Mouse (Mus musculus): ENCODE data around the gene Apoe. TPM values are rescaled to one million over a fixed set of nuclear protein-coding genes. Genes with fewer than 3 reads are reported as not detected.
"Not testable (repeated sequence)": the region's sequence is repeated elsewhere in the genome, so short reads cannot be mapped to it uniquely, and the experiment has no call there.

The Apoe gene
- polyA plus RNA-seq, 1 experiment from 2014 or later: 543 TPM

GRCm38 (mm10) chr7:19686927-19687583 is 11.9 kb downstream of the Apoe start:
- ATAC-seq (ENCODE audit: low FRiP score); DNase-seq (ENCODE audit: low spot score); H3K27ac ChIP-seq; H3K4me2 ChIP-seq (replicated peaks); H3K9me3 ChIP-seq (ENCODE audit: control insufficient read depth, low read length); H3K9ac ChIP-seq; H3K4me1 ChIP-seq (replicated peaks; ENCODE audit: control insufficient read depth, insufficient read depth, low read length); H3K36me3 ChIP-seq (replicated peaks; ENCODE audit: control insufficient read depth, insufficient read depth); H3K4me3 ChIP-seq (replicated peaks; ENCODE audit: low read length); H3K27me3 ChIP-seq (ENCODE audit: control insufficient read depth, insufficient read depth, low read length): not testable (repeated sequence)
- WGBS: 87% methylated on average over 8 of the region's 8 CpGs

DNA sequence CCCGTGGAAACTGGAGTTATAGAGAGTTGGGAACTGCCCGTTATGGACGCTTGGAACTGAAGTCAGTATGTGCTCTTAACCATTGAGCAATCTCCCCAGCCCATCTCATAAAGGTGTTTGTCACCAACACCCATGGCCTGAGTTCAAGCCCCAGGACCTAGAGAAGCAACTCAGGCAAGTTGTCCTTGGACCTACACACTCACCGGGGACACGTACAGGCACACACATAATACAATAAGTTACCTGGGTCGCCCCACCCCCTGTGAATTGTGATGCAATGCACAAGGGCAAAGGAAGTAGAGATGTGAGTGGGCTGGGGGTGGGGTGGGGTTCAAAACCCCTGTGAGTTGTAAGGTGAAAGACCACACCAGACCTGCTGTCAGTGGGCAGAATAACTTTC is 12.5 kb downstream of the Apoe start:
- 87% methylated on average over 6 of the region's 6 CpGs for WGBS
- ATAC-seq (ENCODE audit: low FRiP score): no peak
- DNase-seq (ENCODE audit: low spot score): no peak

GRCm38 (mm10) chr7:19685374-19685773 is 13.6 kb downstream of the Apoe start:
- H3K9me3 ChIP-seq (ENCODE audit: control insufficient read depth, low read length): no peaks in the 10 kb centered on the region
- H3K27me3 ChIP-seq (ENCODE audit: control insufficient read depth, insufficient read depth, low read length): no peaks in the 10 kb centered on the region
- DNase-seq (ENCODE audit: low spot score) (no peak), ATAC-seq (ENCODE audit: low FRiP score) (no peak)
- no peak overlapping the region for H3K27ac ChIP-seq
- H3K36me3 ChIP-seq (replicated peaks; ENCODE audit: control insufficient read depth, insufficient read depth): no peaks in the 10 kb centered on the region
- 67% methylated on average over 4 of the region's 4 CpGs for WGBS
- H3K4me1 ChIP-seq (replicated peaks; ENCODE audit: control insufficient read depth, insufficient read depth, low read length): no peaks in the 10 kb centered on the region
- H3K4me2 ChIP-seq (replicated peaks): no peak overlapping the region
- H3K4me3 ChIP-seq (replicated peaks; ENCODE audit: low read length): no peak overlapping the region
- H3K9ac ChIP-seq: no peak overlapping the region

More for the DNA sequence above, 12.5 kb downstream of the Apoe start:
- Histone ChIP-seq H3K27ac (no peak overlapping the region), H3K9me3 (ENCODE audit: control insufficient read depth, low read length) (no peaks in the 10 kb centered on the region), H3K9ac (no peak overlapping the region), H3K36me3 (replicated peaks; ENCODE audit: control insufficient read depth, insufficient read depth) (no peaks in the 10 kb centered on the region), H3K4me2 (replicated peaks) (no peak overlapping the region), H3K27me3 (ENCODE audit: control insufficient read depth, insufficient read depth, low read length) (no peaks in the 10 kb centered on the region), H3K4me1 (replicated peaks; ENCODE audit: control insufficient read depth, insufficient read depth, low read length) (no peaks in the 10 kb centered on the region), H3K4me3 (replicated peaks; ENCODE audit: low read length) (no peak overlapping the region)

- Histone ChIP-seq H3K9me3 (ENCODE audit: control insufficient read depth, low read length) (no peaks in the 10 kb centered on the region), H3K27ac (no peak overlapping the region), H3K4me1 (replicated peaks; ENCODE audit: control insufficient read depth, insufficient read depth, low read length) (no peaks in the 10 kb centered on the region), H3K4me3 (replicated peaks; ENCODE audit: low read length) (no peak overlapping the region), H3K4me2 (replicated peaks) (no peak overlapping the region), H3K36me3 (replicated peaks; ENCODE audit: control insufficient read depth, insufficient read depth) (no peaks in the 10 kb centered on the region), H3K9ac (no peak overlapping the region), H3K27me3 (ENCODE audit: control insufficient read depth, insufficient read depth, low read length) (no peaks in the 10 kb centered on the region)
- ATAC-seq (ENCODE audit: low FRiP score) (no peak), DNase-seq (ENCODE audit: low spot score) (no peak)
- 88% methylated on average over 6 of the region's 6 CpGs for WGBS
These were observed 15.2 kb downstream of the Apoe start for GRCm38 (mm10) chr7:19683771-19684201.

- Histone ChIP-seq H3K27me3 (ENCODE audit: control insufficient read depth, insufficient read depth, low read length) (no peaks in the 10 kb centered on the region), H3K4me2 (replicated peaks) (no peak overlapping the region), H3K27ac (no peak overlapping the region), H3K4me1 (replicated peaks; ENCODE audit: control insufficient read depth, insufficient read depth, low read length) (no peaks in the 10 kb centered on the region), H3K9me3 (ENCODE audit: control insufficient read depth, low read length) (no peaks in the 10 kb centered on the region), H3K4me3 (replicated peaks; ENCODE audit: low read length) (no peak overlapping the region), H3K36me3 (replicated peaks; ENCODE audit: control insufficient read depth, insufficient read depth) (no peaks in the 10 kb centered on the region), H3K9ac (no peak overlapping the region)
- DNase-seq (ENCODE audit: low spot score) (no peak), ATAC-seq (ENCODE audit: low FRiP score) (no peak)
- WGBS: 83% methylated on average over 3 of the region's 3 CpGs
These were observed 16.0 kb downstream of the Apoe start for GRCm38 (mm10) chr7:19682979-19683378.

GRCm38 (mm10) chr7:19681202-19681694 is 17.7 kb downstream of the Apoe start, which contains the start of the genes Gm44805 and Apoc4:
Gene Gm44805 (minus strand): TSS chr7:19681423.
Gene Apoc4 (minus strand): TSS chr7:19681479.
- 65% methylated on average over 8 of the region's 8 CpGs for whole genome bisulfite sequencing
- ATAC-seq (ENCODE audit: low FRiP score): no peak
- no peaks in the 10 kb centered on the region for H3K9me3 ChIP-seq (ENCODE audit: control insufficient read depth, low read length)
- no peak within 1 kb of the TSS for H3K4me3 ChIP-seq (replicated peaks; ENCODE audit: low read length)
- H3K9ac ChIP-seq: no peak within 1 kb of the TSS
- H3K4me2 ChIP-seq (replicated peaks): no peak within 1 kb of the TSS
- no peaks in the 10 kb centered on the region for H3K4me1 ChIP-seq (replicated peaks; ENCODE audit: control insufficient read depth, insufficient read depth, low read length)
- H3K36me3 ChIP-seq (replicated peaks; ENCODE audit: control insufficient read depth, insufficient read depth): no peaks in the 10 kb centered on the region
- no peak for DNase-seq (ENCODE audit: low spot score)
- no peaks in the 10 kb centered on the region for H3K27me3 ChIP-seq (ENCODE audit: control insufficient read depth, insufficient read depth, low read length)
- H3K27ac ChIP-seq: no peak within 1 kb of the TSS

DNA sequence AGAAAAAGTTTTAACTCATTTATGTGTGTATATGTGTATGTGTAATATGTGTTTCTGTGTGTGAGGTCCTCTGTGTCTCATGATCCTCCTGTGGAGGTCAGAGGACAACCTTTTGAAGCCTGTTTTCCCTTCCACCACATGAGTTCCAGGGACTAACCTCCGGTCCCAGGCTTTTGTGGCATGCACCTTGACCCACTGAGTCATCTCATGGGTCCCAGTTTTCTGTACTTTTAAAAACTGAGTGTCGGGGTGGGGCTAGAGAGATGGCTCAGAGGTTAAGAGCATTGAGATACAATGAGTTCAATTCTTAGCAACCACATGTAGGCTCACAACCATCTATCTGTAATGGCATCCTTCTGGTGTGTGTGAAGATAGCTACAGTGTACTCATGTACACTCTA is 18.3 kb downstream of the Apoe start:
- DNase-seq (ENCODE audit: low spot score): no peak
- Histone ChIP-seq H3K27me3 (ENCODE audit: control insufficient read depth, insufficient read depth, low read length) (no peaks in the 10 kb centered on the region), H3K36me3 (replicated peaks; ENCODE audit: control insufficient read depth, insufficient read depth) (no peaks in the 10 kb centered on the region), H3K4me1 (replicated peaks; ENCODE audit: control insufficient read depth, insufficient read depth, low read length) (no peaks in the 10 kb centered on the region), H3K4me2 (replicated peaks) (no peak overlapping the region), H3K4me3 (replicated peaks; ENCODE audit: low read length) (no peak overlapping the region), H3K9ac (no peak overlapping the region), H3K27ac (no peak overlapping the region), H3K9me3 (ENCODE audit: control insufficient read depth, low read length) (no peaks in the 10 kb centered on the region)
- 88% methylated on average over 2 of the region's 2 CpGs for WGBS
- ATAC-seq (ENCODE audit: low FRiP score): no peak

DNA sequence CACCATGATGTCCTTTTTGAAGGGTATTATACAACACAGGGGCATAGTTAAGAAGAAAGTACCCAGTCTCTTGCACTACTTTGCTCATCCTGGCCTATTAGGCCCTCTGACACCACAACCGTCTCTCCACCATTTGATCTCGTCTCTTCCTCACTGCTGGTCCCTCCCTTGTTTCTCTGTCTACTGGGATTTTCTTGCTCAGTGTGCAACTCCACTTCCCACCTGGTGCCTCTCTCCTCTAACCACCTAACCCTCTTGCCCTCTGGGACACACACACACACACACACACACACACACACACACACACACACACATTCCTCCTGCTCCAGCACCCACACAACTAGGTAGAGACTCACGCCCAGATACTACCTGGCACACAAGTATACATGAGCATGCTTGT is 20.1 kb downstream of the Apoe start:
- H3K27me3 ChIP-seq (ENCODE audit: control insufficient read depth, insufficient read depth, low read length): no peaks in the 10 kb centered on the region
- no peak overlapping the region for H3K4me3 ChIP-seq (replicated peaks; ENCODE audit: low read length)
- DNase-seq (ENCODE audit: low spot score) (no peak), ATAC-seq (ENCODE audit: low FRiP score) (no peak)
- no peaks in the 10 kb centered on the region for H3K4me1 ChIP-seq (replicated peaks; ENCODE audit: control insufficient read depth, insufficient read depth, low read length)
- H3K9me3 ChIP-seq (ENCODE audit: control insufficient read depth, low read length): no peaks in the 10 kb centered on the region
- 88% methylated on average over 3 of the region's 3 CpGs for WGBS
- no peak overlapping the region for H3K27ac ChIP-seq
- no peaks in the 10 kb centered on the region for H3K36me3 ChIP-seq (replicated peaks; ENCODE audit: control insufficient read depth, insufficient read depth)
- no peak overlapping the region for H3K4me2 ChIP-seq (replicated peaks)
- H3K9ac ChIP-seq: no peak overlapping the region

GRCm38 (mm10) chr7:19677872-19678271 is 21.1 kb downstream of the Apoe start, which contains the start of gene Apoc2:
Gene Apoc2 (minus strand): TSS chr7:19677941.
- H3K27me3 ChIP-seq (ENCODE audit: control insufficient read depth, insufficient read depth, low read length): no peaks in the 10 kb centered on the region
- 82% methylated on average over 8 of the region's 8 CpGs for WGBS
- no peaks in the 10 kb centered on the region for H3K36me3 ChIP-seq (replicated peaks; ENCODE audit: control insufficient read depth, insufficient read depth)
- H3K4me3 ChIP-seq (replicated peaks; ENCODE audit: low read length): no peak within 1 kb of the TSS
- H3K9me3 ChIP-seq (ENCODE audit: control insufficient read depth, low read length): no peaks in the 10 kb centered on the region
- H3K27ac ChIP-seq: no peak within 1 kb of the TSS
- ATAC-seq (ENCODE audit: low FRiP score) (no peak), DNase-seq (ENCODE audit: low spot score) (no peak)
- no peak within 1 kb of the TSS for H3K9ac ChIP-seq
- H3K4me2 ChIP-seq (replicated peaks): no peak within 1 kb of the TSS
- H3K4me1 ChIP-seq (replicated peaks; ENCODE audit: control insufficient read depth, insufficient read depth, low read length): no peaks in the 10 kb centered on the region

All from hindbrain, embryonic 14.5 days (tissue).